Mouse (Mus musculus): Measurements from ENCODE around the gene Krt77. TPM values are rescaled to one million over a fixed set of nuclear protein-coding genes. Genes with fewer than 3 reads are reported as not detected.

The Krt77 gene
- polyA plus RNA-seq (2015; fragmentation: Illumina TruSeq; extraction: RNeasy Lipid Tissue Mini Kit (QIAGEN cat#74804); ENCODE audit: insufficient read depth, low read depth, low replicate concordance) = not detected

DNA sequence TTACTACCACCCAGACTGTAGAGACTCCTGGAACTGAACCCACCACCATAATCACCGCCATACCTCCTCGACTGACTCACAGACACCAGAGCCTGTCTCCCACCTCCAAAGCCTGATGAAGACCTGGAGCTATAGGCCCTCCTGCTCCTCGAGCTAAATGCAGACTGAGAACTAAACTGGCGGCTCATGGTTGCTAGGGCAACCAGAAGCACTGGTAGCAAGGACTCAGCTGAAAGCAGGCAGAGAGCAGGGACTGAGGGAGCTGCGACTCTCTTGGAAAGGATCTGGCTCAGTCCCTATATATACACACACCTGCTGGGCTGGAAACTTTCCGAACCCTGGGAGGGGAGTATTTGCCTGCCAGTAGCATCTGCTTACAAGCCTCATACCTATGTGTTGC is at the start of gene Krt77:
Gene Krt77, minus strand, starts transcription at position 275 of the 400 bp plus-strand sequence.

GRCm38 (mm10) chr15:101892820-101893219 is 23.3 kb upstream of the Krt77 start, which contains the start of gene Krt76:
Gene Krt76, minus strand, starts transcription at chr15:101892920.

GRCm38 (mm10) chr15:101850694-101851093 is 18.8 kb downstream of the Krt77 start, which contains the start of gene Krt1:
Gene Krt1, minus strand, starts transcription at chr15:101850794.

GRCm38 (mm10) chr15:101817875-101818274 is 51.6 kb downstream of the Krt77 start, which contains the start of gene Krt2:
Gene Krt2, minus strand, starts transcription at chr15:101818169.

Other genes with a start within 250 kb of the Krt77 start
- not detected for gene Gm5414, start 241.5 kb downstream of the Krt77 start, polyA plus RNA-seq (2015; fragmentation: Illumina TruSeq; extraction: RNeasy Lipid Tissue Mini Kit (QIAGEN cat#74804); ENCODE audit: insufficient read depth, low read depth, low replicate concordance)
- gene Gm5478, start 222.3 kb downstream of the Krt77 start, polyA plus RNA-seq (2015; fragmentation: Illumina TruSeq; extraction: RNeasy Lipid Tissue Mini Kit (QIAGEN cat#74804); ENCODE audit: insufficient read depth, low read depth, low replicate concordance) = not detected
- gene Krt6b, start 189.4 kb downstream of the Krt77 start, polyA plus RNA-seq (2015; fragmentation: Illumina TruSeq; extraction: RNeasy Lipid Tissue Mini Kit (QIAGEN cat#74804); ENCODE audit: insufficient read depth, low read depth, low replicate concordance) = not detected
- not detected for gene Krt6a, start 175.4 kb downstream of the Krt77 start, polyA plus RNA-seq (2015; fragmentation: Illumina TruSeq; extraction: RNeasy Lipid Tissue Mini Kit (QIAGEN cat#74804); ENCODE audit: insufficient read depth, low read depth, low replicate concordance)
- not detected for gene Krt5, start 156.8 kb downstream of the Krt77 start, polyA plus RNA-seq (2015; fragmentation: Illumina TruSeq; extraction: RNeasy Lipid Tissue Mini Kit (QIAGEN cat#74804); ENCODE audit: insufficient read depth, low read depth, low replicate concordance)
- not detected for gene Krt71, start 126.6 kb downstream of the Krt77 start, polyA plus RNA-seq (2015; fragmentation: Illumina TruSeq; extraction: RNeasy Lipid Tissue Mini Kit (QIAGEN cat#74804); ENCODE audit: insufficient read depth, low read depth, low replicate concordance)
- not detected for gene Krt72, start 83.2 kb downstream of the Krt77 start, polyA plus RNA-seq (2015; fragmentation: Illumina TruSeq; extraction: RNeasy Lipid Tissue Mini Kit (QIAGEN cat#74804); ENCODE audit: insufficient read depth, low read depth, low replicate concordance)
- gene Krt73, start 67.4 kb downstream of the Krt77 start, polyA plus RNA-seq (2015; fragmentation: Illumina TruSeq; extraction: RNeasy Lipid Tissue Mini Kit (QIAGEN cat#74804); ENCODE audit: insufficient read depth, low read depth, low replicate concordance) = not detected
- gene Krt2, start 51.5 kb downstream of the Krt77 start, polyA plus RNA-seq (2015; fragmentation: Illumina TruSeq; extraction: RNeasy Lipid Tissue Mini Kit (QIAGEN cat#74804); ENCODE audit: insufficient read depth, low read depth, low replicate concordance) = not detected
- gene Krt1, start 18.9 kb downstream of the Krt77 start, polyA plus RNA-seq (2015; fragmentation: Illumina TruSeq; extraction: RNeasy Lipid Tissue Mini Kit (QIAGEN cat#74804); ENCODE audit: insufficient read depth, low read depth, low replicate concordance) = not detected
- 0.35 TPM for gene Krt76, start 23.2 kb upstream of the Krt77 start, polyA plus RNA-seq (2015; fragmentation: Illumina TruSeq; extraction: RNeasy Lipid Tissue Mini Kit (QIAGEN cat#74804); ENCODE audit: insufficient read depth, low read depth, low replicate concordance)
- not detected for gene Krt4, start 55.0 kb upstream of the Krt77 start, polyA plus RNA-seq (2015; fragmentation: Illumina TruSeq; extraction: RNeasy Lipid Tissue Mini Kit (QIAGEN cat#74804); ENCODE audit: insufficient read depth, low read depth, low replicate concordance)
- gene Krt79, start 70.6 kb upstream of the Krt77 start, polyA plus RNA-seq (2015; fragmentation: Illumina TruSeq; extraction: RNeasy Lipid Tissue Mini Kit (QIAGEN cat#74804); ENCODE audit: insufficient read depth, low read depth, low replicate concordance) = not detected
- not detected for gene Krt78, start 84.6 kb upstream of the Krt77 start, polyA plus RNA-seq (2015; fragmentation: Illumina TruSeq; extraction: RNeasy Lipid Tissue Mini Kit (QIAGEN cat#74804); ENCODE audit: insufficient read depth, low read depth, low replicate concordance)
- gene Krt8, start 134.8 kb upstream of the Krt77 start, polyA plus RNA-seq (2015; fragmentation: Illumina TruSeq; extraction: RNeasy Lipid Tissue Mini Kit (QIAGEN cat#74804); ENCODE audit: insufficient read depth, low read depth, low replicate concordance) = 48.8 TPM
- gene Krt18, start 158.5 kb upstream of the Krt77 start, polyA plus RNA-seq (2015; fragmentation: Illumina TruSeq; extraction: RNeasy Lipid Tissue Mini Kit (QIAGEN cat#74804); ENCODE audit: insufficient read depth, low read depth, low replicate concordance) = 66.9 TPM
- 35.5 TPM for gene Eif4b, start 204.1 kb upstream of the Krt77 start, polyA plus RNA-seq (2015; fragmentation: Illumina TruSeq; extraction: RNeasy Lipid Tissue Mini Kit (QIAGEN cat#74804); ENCODE audit: insufficient read depth, low read depth, low replicate concordance)
- gene Tns2, start 230.7 kb upstream of the Krt77 start, polyA plus RNA-seq (2015; fragmentation: Illumina TruSeq; extraction: RNeasy Lipid Tissue Mini Kit (QIAGEN cat#74804); ENCODE audit: insufficient read depth, low read depth, low replicate concordance) = 62.5 TPM

Measured in pancreas, adult 10 weeks (tissue).